Mouse (Mus musculus) testis, adult 2 months (tissue): ENCODE data around the gene Stxbp4. TPM values are rescaled to one million over a fixed set of nuclear protein-coding genes. Genes with fewer than 3 reads are reported as not detected.

Source experiments
- H3K27ac ChIP-seq: fragments of 200-500 bp; 2 replicates; pipeline ENCODE4 v1.5.1; 2012; ENCODE audit warnings: low read depth, low read length; ENCODE audit not compliant: control insufficient read depth, insufficient read depth
- H3K27me3 ChIP-seq: fragments of 200-500 bp; 2 replicates; pipeline ENCODE4 v1.6.1; 2012; ENCODE audit warnings: mild to moderate bottlenecking, low read length, moderate library complexity; ENCODE audit not compliant: control insufficient read depth, insufficient read depth
- H3K36me3 ChIP-seq: fragments of 200-500 bp; 2 replicates; pipeline ENCODE4 v1.6.1; 2012; ENCODE audit warnings: mild to moderate bottlenecking, low read length; ENCODE audit not compliant: control insufficient read depth, insufficient read depth
- H3K4me1 ChIP-seq: fragments of 200-500 bp; 2 replicates; pipeline ENCODE4 v1.6.1; 2012; ENCODE audit warnings: low read length; ENCODE audit not compliant: control insufficient read depth, insufficient read depth
- H3K4me3 ChIP-seq: fragments of 200-500 bp; 2 replicates; pipeline ENCODE4 v1.5.1; 2012; ENCODE audit warnings: low read depth, mild to moderate bottlenecking, low read length, moderate library complexity, mixed read lengths; ENCODE audit not compliant: control insufficient read depth
- CTCF ChIP-seq: fragments of 200-500 bp; IDR thresholded peaks from 2 replicates; pipeline ENCODE4 v1.5.1; 2012; ENCODE audit warnings: low read depth, mild to moderate bottlenecking, inconsistent platforms, low read length, moderate library complexity; ENCODE audit not compliant: control insufficient read depth, insufficient read depth, insufficient replicate concordance
- POLR2A ChIP-seq: fragments of 200-500 bp; IDR thresholded peaks from 2 replicates; pipeline ENCODE4 v1.6.1; 2012; ENCODE audit warnings: low read depth, mild to moderate bottlenecking, inconsistent platforms, low read length, moderate library complexity; ENCODE audit not compliant: control insufficient read depth
- polyA plus RNA-seq: library from polyadenylated mRNA; depleted of rRNA; stranded (reverse); fragments of >200 nt; gene quantifications from 2 replicates; pipeline ENCODE4 v1.2.3, GENCODE M21; 2012

Gene Stxbp4
- polyA plus RNA-seq, 1 experiment = 1.4 TPM

DNA sequence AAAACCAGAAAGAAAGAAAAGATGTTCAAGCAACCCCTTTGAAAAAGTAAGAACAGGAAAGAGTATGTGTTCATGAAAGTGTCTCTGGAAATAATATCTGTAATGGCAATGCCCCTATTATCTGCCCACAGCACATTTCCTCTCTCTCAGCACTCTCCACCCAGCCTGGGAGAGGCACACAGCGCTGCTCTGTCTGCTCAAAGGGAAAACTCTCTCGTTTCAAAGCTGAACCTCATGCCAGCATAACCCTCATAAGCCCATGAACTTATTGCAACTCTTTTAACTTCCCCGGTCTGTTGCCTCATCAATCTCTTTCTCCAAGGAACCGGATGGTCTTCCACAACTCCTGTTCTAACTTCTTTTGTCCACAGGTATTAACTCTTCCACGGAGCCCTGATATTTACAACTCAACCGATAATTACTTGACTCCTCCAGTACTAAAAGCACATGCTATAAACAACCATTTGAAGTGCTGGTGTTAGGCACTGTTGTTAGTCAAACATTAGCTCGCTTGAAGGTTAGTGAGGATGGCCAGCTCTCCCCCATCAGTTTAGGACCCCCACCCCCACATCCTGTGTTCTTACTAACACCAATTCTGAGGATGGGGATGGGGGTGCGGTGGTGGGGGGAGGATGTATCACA is 26.6 kb upstream of the Stxbp4 start:
- no peak for TF ChIP-seq POLR2A
- TF ChIP-seq CTCF = no peak

DNA sequence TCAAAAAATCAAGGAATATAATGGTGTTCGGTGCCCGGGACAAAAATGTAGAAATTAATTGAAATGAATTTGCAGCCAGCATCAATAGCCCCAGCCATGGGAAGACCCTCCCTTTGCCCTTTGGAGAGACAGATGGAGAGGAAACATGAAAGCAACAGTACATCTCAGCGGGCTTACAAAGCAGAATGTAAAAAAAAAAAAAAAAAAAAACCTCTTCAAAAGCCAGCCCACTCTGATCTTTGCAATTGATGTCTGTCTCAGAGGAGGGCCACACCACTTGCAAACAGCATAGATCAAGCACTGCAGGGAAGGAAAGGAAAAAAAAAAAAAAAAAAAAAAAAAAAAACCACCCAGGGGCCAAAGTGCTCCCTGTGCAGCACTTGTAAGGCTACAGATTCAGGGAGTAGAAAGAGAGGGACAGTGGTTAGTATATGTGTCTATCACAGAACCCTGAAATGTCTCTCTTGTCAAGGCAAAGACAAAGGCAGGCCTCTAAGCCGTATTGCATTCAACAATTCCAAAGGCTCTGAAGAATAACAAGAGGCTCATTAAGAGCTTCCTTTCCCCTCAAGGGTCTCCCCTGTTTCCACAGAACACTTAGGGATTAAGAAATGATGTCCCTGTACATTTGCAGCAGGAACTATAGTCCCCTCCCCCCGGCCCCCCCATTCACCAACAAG is 25.9 kb upstream of the Stxbp4 start:
- H3K36me3 ChIP-seq = no peaks in the 10 kb centered on the region
- H3K27me3 ChIP-seq = no peaks in the 10 kb centered on the region
- no peaks in the 10 kb centered on the region for H3K4me1 ChIP-seq
- no peak overlapping the region for H3K27ac ChIP-seq
- H3K4me3 ChIP-seq = no peak overlapping the region
- TF ChIP-seq CTCF (no peak), POLR2A (no peak)

More for the DNA sequence above, 26.6 kb upstream of the Stxbp4 start:
- Histone ChIP-seq H3K27me3 (no peaks in the 10 kb centered on the region), H3K36me3 (no peaks in the 10 kb centered on the region), H3K4me1 (no peaks in the 10 kb centered on the region), H3K4me3 (no peak overlapping the region), H3K27ac (no peak overlapping the region)

DNA sequence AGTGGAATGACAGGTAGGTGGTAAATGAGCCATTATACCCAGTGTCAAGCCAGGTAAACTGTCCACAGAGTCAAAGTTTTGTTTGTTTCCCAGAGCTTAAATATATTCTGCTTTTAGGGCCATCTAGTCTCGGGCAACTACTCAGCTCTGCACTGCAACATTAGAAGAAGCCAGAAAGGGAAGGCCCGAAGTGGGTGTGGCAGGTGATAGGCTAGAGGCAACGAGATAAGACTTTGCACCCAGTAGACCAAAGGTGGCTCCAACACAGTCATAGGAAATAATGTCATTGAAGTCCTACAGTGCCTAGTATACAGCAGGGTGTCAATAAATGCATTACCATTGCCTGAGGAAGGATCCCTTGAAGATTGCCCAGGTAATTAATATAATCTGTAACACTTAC is 25.2 kb upstream of the Stxbp4 start:
- no peak overlapping the region for H3K27ac ChIP-seq

DNA sequence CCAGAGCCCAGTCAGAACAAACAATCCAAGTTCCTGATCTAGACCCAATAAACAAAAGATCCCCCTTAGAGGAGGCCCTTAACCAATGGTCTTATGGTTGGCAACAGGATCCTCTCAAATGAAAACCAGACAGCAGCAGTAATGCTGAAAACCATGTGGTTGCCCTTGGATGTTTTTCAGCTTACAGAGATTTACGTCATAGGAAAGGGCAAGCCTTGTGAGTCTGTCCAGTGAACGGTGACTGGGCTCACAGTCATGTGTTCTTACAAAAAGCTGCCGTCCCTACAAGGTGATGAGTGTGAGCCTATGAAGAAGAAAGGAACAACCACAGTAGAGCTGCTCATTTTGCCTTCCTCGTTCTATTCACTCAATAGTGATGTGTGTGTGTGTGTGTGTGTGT is 22.8 kb upstream of the Stxbp4 start:
- H3K36me3 ChIP-seq = no peaks in the 10 kb centered on the region
- H3K4me3 ChIP-seq = no peak overlapping the region
- TF ChIP-seq POLR2A = no peak
- TF ChIP-seq CTCF = no peak
- H3K27me3 ChIP-seq = no peaks in the 10 kb centered on the region
- H3K27ac ChIP-seq = no peak overlapping the region; the same call in 1 of the 2 replicates
- H3K4me1 ChIP-seq = no peaks in the 10 kb centered on the region

More for the DNA sequence above, 25.2 kb upstream of the Stxbp4 start:
- Histone ChIP-seq H3K27me3 (no peaks in the 10 kb centered on the region), H3K4me3 (no peak overlapping the region), H3K4me1 (no peaks in the 10 kb centered on the region), H3K36me3 (no peaks in the 10 kb centered on the region)
- TF ChIP-seq CTCF (no peak), POLR2A (no peak)

DNA sequence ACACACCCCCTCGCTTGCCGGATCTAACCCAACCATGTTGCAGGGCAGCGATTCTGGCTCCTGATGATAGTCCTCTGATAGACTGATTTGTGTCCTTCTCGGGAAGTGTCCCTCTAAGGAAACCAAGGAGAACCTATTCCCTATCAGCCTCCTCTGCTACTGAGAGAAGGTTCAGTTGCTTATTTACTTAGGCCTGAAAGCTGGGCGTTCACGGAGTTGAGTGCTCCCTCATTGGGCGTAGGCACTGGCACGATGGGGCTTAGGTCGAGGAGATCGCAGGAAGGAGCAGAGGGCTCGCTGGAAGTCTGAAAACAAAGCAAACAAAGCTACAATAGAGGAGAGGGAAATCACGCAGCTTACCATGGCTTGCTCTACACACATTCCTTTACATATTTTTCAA is 19.6 kb upstream of the Stxbp4 start:
- TF ChIP-seq CTCF (no peak), POLR2A (no peak)
- H3K27me3 ChIP-seq = no peaks in the 10 kb centered on the region
- no peak overlapping the region for H3K27ac ChIP-seq
- H3K4me1 ChIP-seq = no peaks in the 10 kb centered on the region
- H3K36me3 ChIP-seq = no peaks in the 10 kb centered on the region
- no peak overlapping the region for H3K4me3 ChIP-seq

DNA sequence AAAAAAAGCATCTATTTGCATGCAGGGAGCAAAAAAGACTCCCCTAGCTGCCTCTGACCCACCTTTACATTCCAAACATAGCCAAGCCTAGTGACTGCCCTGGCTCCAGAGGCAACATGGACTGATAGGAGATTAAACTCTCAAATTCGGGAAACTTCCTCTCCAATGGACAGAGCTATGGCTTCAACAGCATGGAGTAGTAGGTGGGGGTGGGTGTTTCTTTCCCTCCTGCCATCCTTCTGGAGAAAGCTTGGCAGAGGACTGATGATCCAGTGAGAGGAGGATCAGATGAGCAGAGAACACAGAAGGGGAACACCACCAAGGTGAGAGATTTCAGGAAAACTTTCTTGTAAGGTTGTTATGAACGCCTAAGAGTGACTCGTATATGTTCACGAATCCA is 14.7 kb upstream of the Stxbp4 start:
- H3K4me1 ChIP-seq = no peaks in the 10 kb centered on the region
- TF ChIP-seq POLR2A = no peak
- TF ChIP-seq CTCF = no peak
- no peaks in the 10 kb centered on the region for H3K27me3 ChIP-seq
- no peak overlapping the region for H3K27ac ChIP-seq
- no peak overlapping the region for H3K4me3 ChIP-seq
- H3K36me3 ChIP-seq = no peaks in the 10 kb centered on the region

DNA sequence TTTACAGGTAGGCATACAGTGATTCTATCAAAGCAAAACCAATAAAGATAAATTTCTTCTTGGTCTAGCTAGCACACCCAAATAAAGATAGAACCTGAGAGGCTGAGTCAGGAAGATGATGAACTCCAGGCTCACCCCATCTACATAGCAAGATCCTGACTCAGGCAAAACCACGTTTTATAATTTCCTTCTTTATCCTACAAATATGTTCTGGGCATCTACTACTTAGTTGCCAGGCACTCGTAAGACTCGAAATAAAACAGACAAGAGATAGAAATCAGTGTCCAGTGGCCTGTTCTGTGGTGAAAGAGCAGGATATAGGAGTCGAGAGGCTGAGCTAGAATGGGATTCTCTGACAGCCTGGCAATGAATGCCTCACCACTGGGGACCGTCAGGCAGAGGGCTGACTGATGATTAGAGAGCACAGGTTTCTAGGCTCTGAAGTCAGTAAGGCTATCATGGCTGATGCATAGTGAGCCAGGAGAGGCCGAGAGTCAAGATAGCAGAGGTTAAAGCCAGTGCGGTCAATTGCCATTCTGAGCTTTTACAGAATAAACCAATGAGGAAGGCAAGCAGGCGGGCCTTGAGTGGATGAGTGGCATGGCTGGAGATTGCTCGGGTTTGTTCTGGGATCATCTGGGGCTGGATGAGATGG is 12.5 kb upstream of the Stxbp4 start:
- no peak for TF ChIP-seq POLR2A
- TF ChIP-seq CTCF = no peak
- H3K4me3 ChIP-seq = no peak overlapping the region
- no peak overlapping the region for H3K27ac ChIP-seq
- H3K36me3 ChIP-seq = no peaks in the 10 kb centered on the region
- no peaks in the 10 kb centered on the region for H3K27me3 ChIP-seq
- no peaks in the 10 kb centered on the region for H3K4me1 ChIP-seq
